In the genomic region with DNA sequence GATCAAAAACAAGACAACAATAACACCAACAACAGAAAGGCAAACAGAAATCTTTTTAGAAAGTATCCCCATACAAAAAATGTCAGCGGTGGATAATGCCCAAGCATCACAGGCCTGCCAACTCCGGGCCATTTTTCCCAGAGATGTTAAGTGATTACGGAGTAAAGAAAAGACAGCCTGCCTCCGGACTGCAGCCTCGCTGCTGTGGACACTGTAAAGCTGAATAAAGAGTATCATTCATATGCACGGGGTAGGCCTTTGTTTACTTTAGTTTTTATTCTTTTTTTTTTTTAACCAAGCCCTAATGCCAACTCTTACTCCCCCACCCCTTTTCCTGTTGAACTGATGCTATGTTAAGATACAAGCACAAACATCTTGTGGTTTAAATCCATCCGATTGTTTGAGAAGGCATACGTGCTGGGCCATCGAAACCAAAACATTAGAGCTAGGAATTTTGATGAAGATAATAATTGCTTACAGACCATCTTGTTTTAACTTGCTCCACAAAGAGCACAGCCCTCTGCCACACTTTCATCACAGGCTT, we compare ENCODE assay signal across 37 mouse cellular contexts. TPM values are rescaled to one million over a fixed set of nuclear protein-coding genes. Genes with fewer than 3 reads are reported as not detected.
DNase-seq lines count a peak whose midpoint lies in the region; ATAC-seq and TF ChIP-seq lines count a peak whose summit lies in the region.
"Had no signal": no experiment of that assay in that cellular context is flagged by ENCODE, and none has a peak within 500 bp of the region (broad histone marks: within the 10 kb centered on the region; RNA-seq: fewer than 3 reads in every experiment).

No protein-coding gene starts in this region.

- peak overlapping the region; percentile 54; the same call in 1 of the 2 replicates for H3K27ac ChIP-seq in lung, embryonic 14.5 days (ENCODE audit: low read depth)
- H3K27ac ChIP-seq in embryonic facial prominence, embryonic 13.5 days, result peak overlapping the region; percentile 66
- H3K27ac ChIP-seq: embryonic facial prominence, embryonic 15.5 days; gastrocnemius, adult 2 months; heart, adult 2 months; hindbrain, embryonic 13.5 days; liver, embryonic 14.5 days; macrophage; midbrain, embryonic 15.5 days; neural tube, embryonic 15.5 days had no signal

- no peaks in the 10 kb centered on the region for H3K36me3 ChIP-seq in lung, embryonic 14.5 days (ENCODE audit: insufficient read depth)
- no peaks in the 10 kb centered on the region for H3K36me3 ChIP-seq in embryonic facial prominence, embryonic 13.5 days
- H3K36me3 ChIP-seq: embryonic facial prominence, embryonic 15.5 days; G1E; heart, embryonic 12.5 days; hindbrain, embryonic 13.5 days; midbrain, embryonic 15.5 days; neural tube, embryonic 15.5 days had no signal

- TF ChIP-seq CTCF in lung, embryonic 14.5 days (IDR thresholded peaks at IDR 0.05; ENCODE audit: low read depth), result no peak

- H3K9ac ChIP-seq in lung, embryonic 14.5 days, result no peak overlapping the region
- H3K9ac ChIP-seq in embryonic facial prominence, embryonic 13.5 days, result no peak overlapping the region
- H3K9ac ChIP-seq: embryonic facial prominence, embryonic 15.5 days; heart, embryonic 12.5 days; hindbrain, embryonic 13.5 days; liver, embryonic 14.5 days; midbrain, embryonic 15.5 days; neural tube, embryonic 15.5 days had no signal

- 19% methylated on average over 9 of the region's 9 CpGs for WGBS in lung, embryonic 14.5 days
- WGBS in embryonic facial prominence, embryonic 13.5 days, result 19% methylated on average over 9 of the region's 9 CpGs

- H3K9me3 ChIP-seq in lung, embryonic 14.5 days (ENCODE audit: low read depth, low read length), result no peaks in the 10 kb centered on the region
- H3K9me3 ChIP-seq in embryonic facial prominence, embryonic 13.5 days, result 0 out of 2 replicates have a peak, but pooled peaks cover 3% of the 10 kb centered on the region
- H3K9me3 ChIP-seq: embryonic facial prominence, embryonic 15.5 days; G1E; heart, embryonic 12.5 days; hindbrain, embryonic 13.5 days; midbrain, embryonic 15.5 days; neural tube, embryonic 15.5 days had no signal

- H3K4me2 ChIP-seq in lung, embryonic 14.5 days, result 0 out of 2 replicates have a peak overlapping the region, but pooled peaks have one; percentile 18
- no peak overlapping the region; the same call in 1 of the 2 replicates for H3K4me2 ChIP-seq in embryonic facial prominence, embryonic 13.5 days
- H3K4me2 ChIP-seq: embryonic facial prominence, embryonic 15.5 days; heart, embryonic 12.5 days; hindbrain, embryonic 13.5 days; midbrain, embryonic 15.5 days; neural tube, embryonic 15.5 days had no signal

- ATAC-seq in lung, embryonic 14.5 days (ENCODE audit: insufficient read depth), result peak; percentile 62; the same call in 1 of the 2 replicates
- no peak for ATAC-seq in embryonic facial prominence, embryonic 13.5 days (ENCODE audit: insufficient number of reproducible peaks, insufficient read depth, low FRiP score, low TSS enrichment, low read depth)
- ATAC-seq: forebrain, embryonic 16.5 days; intestine, postnatal 0 days; midbrain, embryonic 15.5 days; Patski had no signal

- H3K4me1 ChIP-seq in lung, embryonic 14.5 days (ENCODE audit: insufficient read depth), result peaks cover 4% of the 10 kb centered on the region; the same call in 1 of the 2 replicates
- H3K4me1 ChIP-seq in embryonic facial prominence, embryonic 13.5 days, result peaks cover 18% of the 10 kb centered on the region
- H3K4me1 ChIP-seq: hindbrain, embryonic 13.5 days; midbrain, embryonic 15.5 days; neural tube, embryonic 15.5 days had no signal

- no peak overlapping the region for H3K4me3 ChIP-seq in lung, embryonic 14.5 days (ENCODE audit: low read depth, low read length)
- H3K4me3 ChIP-seq in embryonic facial prominence, embryonic 13.5 days, result no peak overlapping the region
- H3K4me3 ChIP-seq: embryonic facial prominence, embryonic 15.5 days; gastrocnemius, adult 2 months; heart, adult 2 months; heart, embryonic 12.5 days; hindbrain, embryonic 13.5 days; midbrain, embryonic 15.5 days; neural tube, embryonic 15.5 days had no signal

- peak; percentile 17 for DNase-seq in embryo, embryonic 11 days
- no peak for DNase-seq in embryo, embryonic 10 days (ENCODE audit: low spot score)
- peak; percentile 57 for DNase-seq in lung, embryonic 14.5 days
- DNase-seq in lung, postnatal 14 days, result no peak
- peak; percentile 62 for DNase-seq in lung, postnatal 36 days
- DNase-seq in layer of hippocampus, postnatal 10 days (ENCODE audit: low spot score in 2 of 2), result no peak
- DNase-seq: adrenal gland, postnatal 14 days; cerebellum, adult 18-20 months; cerebellum, postnatal 14 days; gastrocnemius, adult 2 months; heart, adult 2 months; heart, postnatal 4 days; kidney, adult 9 months; kidney, postnatal 10 days; liver; retina, postnatal 1 day; right cerebral cortex, postnatal 14 days; thymus, postnatal 14 days had no signal

- no peaks in the 10 kb centered on the region for H3K27me3 ChIP-seq in lung, embryonic 14.5 days (ENCODE audit: insufficient read depth, low read length)
- no peaks in the 10 kb centered on the region for H3K27me3 ChIP-seq in embryonic facial prominence, embryonic 13.5 days
- H3K27me3 ChIP-seq: embryonic facial prominence, embryonic 15.5 days; heart, embryonic 12.5 days; hindbrain, embryonic 13.5 days; neural tube, embryonic 15.5 days; Patski had no signal

RNA-seq across cellular contexts. Expression of a gene that starts 16.7 kb away (rescaled TPM):
- 67.4 and 68.6 TPM in 2 replicates for polyA plus RNA-seq in lung, embryonic 14.5 days (2014; fragmentation: Nextera tagmentation; extraction: Ambion mirVana)
- polyA plus RNA-seq in embryonic facial prominence, embryonic 13.5 days (2015; fragmentation: Nextera tagmentation; extraction: Ambion mirVana), result 45.1 and 58.3 TPM in 2 replicates
- total RNA-seq in layer of hippocampus, postnatal 10 days (2021), result 10 to 100 TPM; 30.8 to 33.5 TPM

RNA-seq across cellular contexts. Expression of a gene that starts 16.8 kb away (rescaled TPM):
- 32.4 and 33.7 TPM in 2 replicates for polyA plus RNA-seq in lung, embryonic 14.5 days (2014; fragmentation: Nextera tagmentation; extraction: Ambion mirVana)
- polyA plus RNA-seq in embryonic facial prominence, embryonic 13.5 days (2015; fragmentation: Nextera tagmentation; extraction: Ambion mirVana), result 30.8 and 33.7 TPM in 2 replicates
- 1 to 10 TPM; 6.7 to 6.9 TPM for total RNA-seq in layer of hippocampus, postnatal 10 days (2021)

RNA-seq across cellular contexts. Expression of a gene that starts 37.0 kb away (rescaled TPM):
- 0.38 TPM in 1 of 2 replicates, not detected in the other for polyA plus RNA-seq in lung, embryonic 14.5 days (2014; fragmentation: Nextera tagmentation; extraction: Ambion mirVana)
- 0.25 TPM in 1 of 2 replicates, not detected in the other for polyA plus RNA-seq in embryonic facial prominence, embryonic 13.5 days (2015; fragmentation: Nextera tagmentation; extraction: Ambion mirVana)
- under 1 TPM; 0.30 to 0.40 TPM for total RNA-seq in layer of hippocampus, postnatal 10 days (2021)
- total RNA-seq: adrenal gland, postnatal 14 days; G1E; gastrocnemius, adult 2 months; gastrocnemius, postnatal 4 days; heart, adult 2 months; heart, postnatal 4 days; left cerebral cortex, postnatal 14 days; megakaryocyte-erythroid progenitor cell, adult 5-6 weeks had no signal
- polyA plus RNA-seq: G1E; heart, embryonic 12.5 days; heart, postnatal 0 days; intestine, postnatal 0 days; macrophage; neural tube, embryonic 15.5 days; small intestine, adult 2 months had no signal

RNA-seq across cellular contexts. Expression of a gene that starts 44.9 kb away (rescaled TPM):
- polyA plus RNA-seq in lung, embryonic 14.5 days (2014; fragmentation: Nextera tagmentation; extraction: Ambion mirVana), result 0.38 TPM in 1 of 2 replicates, not detected in the other
- not detected in 2 replicates for polyA plus RNA-seq in embryonic facial prominence, embryonic 13.5 days (2015; fragmentation: Nextera tagmentation; extraction: Ambion mirVana)
- not detected for total RNA-seq in layer of hippocampus, postnatal 10 days (2021)
- total RNA-seq: adrenal gland, postnatal 14 days; G1E; gastrocnemius, adult 2 months; gastrocnemius, postnatal 4 days; heart, adult 2 months; heart, postnatal 4 days; left cerebral cortex, postnatal 14 days; megakaryocyte-erythroid progenitor cell, adult 5-6 weeks had no signal
- polyA plus RNA-seq: forebrain, embryonic 16.5 days; G1E; heart, adult 2 months; heart, embryonic 12.5 days; heart, postnatal 0 days; limb, embryonic 11.5 days; liver, embryonic 14.5 days; macrophage; stomach, embryonic 14.5 days had no signal

Comparison
In these comparisons a context has a peak if more than half of its experiments do, and no peak if none do; other contexts are left out.
1. DNase-seq: peak in embryo, embryonic 11 days (single experiment), lung, embryonic 14.5 days (single experiment) and lung, postnatal 36 days (single experiment); none in embryo, embryonic 10 days (single experiment), lung, postnatal 14 days (single experiment) and layer of hippocampus, postnatal 10 days (0 of 2).